Mouse (Mus musculus): Measurements from ENCODE around the gene Olfr770. TPM values are rescaled to one million over a fixed set of nuclear protein-coding genes. Genes with fewer than 3 reads are reported as not detected.
"Not testable (repeated sequence)": the region's sequence is repeated elsewhere in the genome, so short reads cannot be mapped to it uniquely, and the experiment has no call there.

Olfr770 gene
- polyA plus RNA-seq, 1 experiment, result not detected

DNA sequence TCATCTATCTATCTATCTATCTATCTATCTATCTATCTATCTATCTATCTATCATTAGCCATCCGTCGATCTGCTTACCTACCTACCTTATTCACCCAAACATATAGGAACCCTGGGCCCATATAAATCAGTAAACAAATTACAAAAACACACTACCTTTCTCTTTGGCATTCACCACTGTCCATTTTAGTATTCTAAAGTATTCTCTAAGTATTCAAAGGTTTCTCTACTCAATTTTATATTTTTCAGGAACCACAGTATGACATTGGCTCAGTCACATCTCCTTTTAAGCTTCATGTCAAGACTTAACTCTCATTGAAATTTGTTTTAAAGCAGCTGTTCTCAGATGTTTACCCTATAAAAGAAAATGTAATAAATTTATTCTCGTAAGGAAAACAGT, 23.7 kb downstream of the Olfr770 start:
- H3K79me2 ChIP-seq (ENCODE audit: control insufficient read depth, insufficient read depth), result no peaks in the 10 kb centered on the region
- H3K4me3 ChIP-seq, result no peak overlapping the region
- TF ChIP-seq E2F4 (IDR thresholded peaks at IDR 0.05; ENCODE audit: insufficient read depth) (no peak), USF1 (IDR thresholded peaks at IDR 0.05; ENCODE audit: low read depth) (no peak), MYOD1 (IDR thresholded peaks at IDR 0.05; ENCODE audit: control insufficient read depth in 1 of 3, insufficient read length in 2 of 3, low read depth in 2 of 3) (no peak), REST (IDR thresholded peaks at IDR 0.05; ENCODE audit: insufficient read depth, insufficient read length) (no peak), CEBPB (IDR thresholded peaks at IDR 0.05; ENCODE audit: insufficient read depth, poor library complexity, severe bottlenecking) (no peak), TCF3 (IDR thresholded peaks at IDR 0.05; ENCODE audit: insufficient read length, low read depth) (no peak), SRF (IDR thresholded peaks at IDR 0.05; ENCODE audit: control insufficient read depth, insufficient read length, low read depth) (no peak), POLR2A (IDR thresholded peaks at IDR 0.05; ENCODE audit: insufficient read length, low read depth) (no peak), MAX (IDR thresholded peaks at IDR 0.05; ENCODE audit: low read depth) (no peak), MYOG (IDR thresholded peaks at IDR 0.05; ENCODE audit: control insufficient read depth in 1 of 3, insufficient read depth in 1 of 3, insufficient read length in 2 of 3, low read depth in 2 of 3) (no peak)
- H3K27me3 ChIP-seq (ENCODE audit: control insufficient read depth, insufficient read depth, insufficient read length), result no peaks in the 10 kb centered on the region
- H3K36me3 ChIP-seq (ENCODE audit: control insufficient read depth, insufficient read depth), result no peaks in the 10 kb centered on the region
- no peak overlapping the region for H3ac ChIP-seq (ENCODE audit: control insufficient read depth, insufficient read length)
- no peak overlapping the region for H3K4me2 ChIP-seq (ENCODE audit: low read depth)

DNA sequence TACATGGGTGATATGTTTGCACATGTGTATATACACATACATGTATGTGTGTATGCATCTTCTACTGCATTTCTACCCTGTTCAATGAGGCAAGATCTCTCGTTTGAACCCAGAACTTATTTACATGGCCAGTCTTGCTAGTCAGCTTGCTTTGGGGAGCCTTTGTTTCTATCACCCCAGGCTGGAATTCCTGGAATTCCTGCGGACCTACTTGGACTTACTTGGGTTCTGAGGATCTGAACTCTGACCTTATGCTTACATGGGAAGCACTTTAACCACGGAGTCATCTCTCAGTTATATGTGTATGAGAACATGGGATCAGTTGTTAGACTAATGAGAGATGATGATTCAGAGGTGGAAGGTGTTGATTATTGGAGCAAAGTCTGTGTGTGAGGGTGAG, 37.6 kb downstream of the Olfr770 start:
- TF ChIP-seq TCF12 (IDR thresholded peaks at IDR 0.05; ENCODE audit: insufficient read depth, poor library complexity, severe bottlenecking), result no peak
- no peak for TF ChIP-seq CEBPB (IDR thresholded peaks at IDR 0.05; ENCODE audit: insufficient read depth, poor library complexity, severe bottlenecking)
- no peak for TF ChIP-seq POLR2AphosphoS2 (IDR thresholded peaks at IDR 0.05; ENCODE audit: insufficient read length, low read depth)
- TF ChIP-seq MAX (IDR thresholded peaks at IDR 0.05; ENCODE audit: low read depth), result no peak
- TF ChIP-seq E2F4 (IDR thresholded peaks at IDR 0.05; ENCODE audit: insufficient read depth), result no peak
- no peak for TF ChIP-seq USF1 (IDR thresholded peaks at IDR 0.05; ENCODE audit: low read depth)
- no peak for TF ChIP-seq TCF3 (IDR thresholded peaks at IDR 0.05; ENCODE audit: insufficient read length, low read depth)
- TF ChIP-seq MYOD1 (IDR thresholded peaks at IDR 0.05; ENCODE audit: control insufficient read depth in 1 of 3, insufficient read length in 2 of 3, low read depth in 2 of 3), result no peak
- no peak for TF ChIP-seq REST (IDR thresholded peaks at IDR 0.05; ENCODE audit: insufficient read depth, insufficient read length)
- no peak for TF ChIP-seq POLR2A (IDR thresholded peaks at IDR 0.05; ENCODE audit: insufficient read length, low read depth)
- TF ChIP-seq MYOG (IDR thresholded peaks at IDR 0.05; ENCODE audit: control insufficient read depth in 1 of 3, insufficient read depth in 1 of 3, insufficient read length in 2 of 3, low read depth in 2 of 3), result no peak
- TF ChIP-seq SRF (IDR thresholded peaks at IDR 0.05; ENCODE audit: control insufficient read depth, insufficient read length, low read depth), result no peak
- Histone ChIP-seq H3K27me3 (ENCODE audit: control insufficient read depth, insufficient read depth, insufficient read length) (no peaks in the 10 kb centered on the region), H3K4me2 (ENCODE audit: low read depth) (no peak overlapping the region), H3K4me3 (no peak overlapping the region), H3ac (ENCODE audit: control insufficient read depth, insufficient read length) (no peak overlapping the region), H3K36me3 (ENCODE audit: control insufficient read depth, insufficient read depth) (no peaks in the 10 kb centered on the region), H3K79me2 (ENCODE audit: control insufficient read depth, insufficient read depth) (no peaks in the 10 kb centered on the region)

DNA sequence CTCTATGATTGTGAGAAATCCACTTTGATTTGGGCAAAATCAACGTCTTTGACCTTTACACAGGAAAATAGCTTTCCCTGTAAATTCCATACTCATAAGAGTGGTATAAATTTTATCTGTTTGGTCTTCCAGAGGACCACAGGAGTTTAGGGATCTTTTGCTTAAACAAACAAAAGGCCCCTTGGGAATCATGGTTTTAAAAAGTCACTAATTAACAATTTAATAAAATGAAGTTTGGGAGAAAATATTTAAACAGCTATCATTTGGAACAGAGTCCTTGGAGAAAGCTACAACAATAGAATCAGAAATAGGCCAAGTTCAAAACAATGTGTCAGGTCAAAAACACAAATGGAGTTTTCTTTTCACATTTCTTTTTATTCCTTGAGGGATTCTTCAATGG, 39.5 kb downstream of the Olfr770 start, which contains the start of gene Olfr768:
Olfr768 (minus strand) TSS at position 101 of the 400 bp plus-strand sequence.
- Histone ChIP-seq H3K79me2 (ENCODE audit: control insufficient read depth, insufficient read depth) (no peaks in the 10 kb centered on the region), H3K4me3 (no peak within 1 kb of the TSS), H3K27me3 (ENCODE audit: control insufficient read depth, insufficient read depth, insufficient read length) (no peaks in the 10 kb centered on the region), H3K4me2 (ENCODE audit: low read depth) (no peak within 1 kb of the TSS), H3K36me3 (ENCODE audit: control insufficient read depth, insufficient read depth) (no peaks in the 10 kb centered on the region), H3ac (ENCODE audit: control insufficient read depth, insufficient read length) (no peak within 1 kb of the TSS)
- TF ChIP-seq SRF (IDR thresholded peaks at IDR 0.05; ENCODE audit: control insufficient read depth, insufficient read length, low read depth) (no peak), REST (IDR thresholded peaks at IDR 0.05; ENCODE audit: insufficient read depth, insufficient read length) (no peak), CEBPB (IDR thresholded peaks at IDR 0.05; ENCODE audit: insufficient read depth, poor library complexity, severe bottlenecking) (no peak), POLR2A (IDR thresholded peaks at IDR 0.05; ENCODE audit: insufficient read length, low read depth) (no peak), E2F4 (IDR thresholded peaks at IDR 0.05; ENCODE audit: insufficient read depth) (no peak), TCF3 (IDR thresholded peaks at IDR 0.05; ENCODE audit: insufficient read length, low read depth) (no peak), MYOG (IDR thresholded peaks at IDR 0.05; ENCODE audit: control insufficient read depth in 1 of 3, insufficient read depth in 1 of 3, insufficient read length in 2 of 3, low read depth in 2 of 3) (no peak), TCF12 (IDR thresholded peaks at IDR 0.05; ENCODE audit: insufficient read depth, poor library complexity, severe bottlenecking) (no peak), POLR2AphosphoS2 (IDR thresholded peaks at IDR 0.05; ENCODE audit: insufficient read length, low read depth) (no peak), MYOD1 (IDR thresholded peaks at IDR 0.05; ENCODE audit: control insufficient read depth in 1 of 3, insufficient read length in 2 of 3, low read depth in 2 of 3) (no peak)

DNA sequence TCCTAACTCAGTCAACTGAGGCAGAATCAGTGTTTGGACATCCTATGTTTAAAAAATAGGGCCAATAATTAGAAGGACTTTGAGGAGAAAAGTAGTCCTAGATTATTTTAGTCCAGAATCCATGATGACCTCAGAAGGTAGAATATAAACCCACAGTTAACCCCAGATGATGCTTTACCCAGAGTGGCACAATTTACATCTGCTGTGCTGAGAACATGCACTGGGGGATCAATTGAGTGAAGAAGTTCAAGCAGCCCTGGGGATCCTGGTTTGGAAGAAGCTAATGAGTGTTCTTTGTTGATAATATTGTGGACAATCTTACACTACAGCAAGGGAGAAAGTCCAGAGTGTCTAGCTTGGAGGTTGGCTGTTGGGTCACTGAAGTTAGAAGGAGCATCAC, 56.0 kb downstream of the Olfr770 start, which contains the start of gene Olfr767:
Olfr767 (minus strand) TSS at position 101 of the 400 bp plus-strand sequence.
- not testable (repeated sequence) for H3K36me3 ChIP-seq (ENCODE audit: control insufficient read depth, insufficient read depth); H3K27me3 ChIP-seq (ENCODE audit: control insufficient read depth, insufficient read depth, insufficient read length); H3K4me2 ChIP-seq (ENCODE audit: low read depth); H3K79me2 ChIP-seq (ENCODE audit: control insufficient read depth, insufficient read depth); H3ac ChIP-seq (ENCODE audit: control insufficient read depth, insufficient read length); H3K4me3 ChIP-seq

Other genes with a start within 250 kb of the Olfr770 start
- 17.9 TPM for gene Gdf11, start 247.3 kb downstream of the Olfr770 start, polyA plus RNA-seq (2012; fragmentation: generic; extraction: Trizol)
- gene Cd63, start 238.0 kb downstream of the Olfr770 start, polyA plus RNA-seq (2012; fragmentation: generic; extraction: Trizol), result 2,403 TPM
- 63.3 TPM for gene Rdh5, start 216.1 kb downstream of the Olfr770 start, polyA plus RNA-seq (2012; fragmentation: generic; extraction: Trizol)
- gene Bloc1s1, start 215.0 kb downstream of the Olfr770 start, polyA plus RNA-seq (2012; fragmentation: generic; extraction: Trizol), result 238 TPM
- gene Itga7, start 205.2 kb downstream of the Olfr770 start, polyA plus RNA-seq (2012; fragmentation: generic; extraction: Trizol), result 635 TPM
- gene Mettl7b, start 178.0 kb downstream of the Olfr770 start, polyA plus RNA-seq (2012; fragmentation: generic; extraction: Trizol), result 0.71 TPM
- not detected for gene Olfr9, start 149.6 kb downstream of the Olfr770 start, polyA plus RNA-seq (2012; fragmentation: generic; extraction: Trizol)
- gene Olfr763, start 128.2 kb downstream of the Olfr770 start, polyA plus RNA-seq (2012; fragmentation: generic; extraction: Trizol), result 0.05 TPM
- gene Olfr764-ps1, start 99.1 kb downstream of the Olfr770 start, polyA plus RNA-seq (2012; fragmentation: generic; extraction: Trizol), result 0.01 TPM
- not detected for gene Olfr765, start 89.0 kb downstream of the Olfr770 start, polyA plus RNA-seq (2012; fragmentation: generic; extraction: Trizol)
- gene Olfr766-ps1, start 70.0 kb downstream of the Olfr770 start, polyA plus RNA-seq (2012; fragmentation: generic; extraction: Trizol), result not detected
- gene Olfr767, start 56.1 kb downstream of the Olfr770 start, polyA plus RNA-seq (2012; fragmentation: generic; extraction: Trizol), result 0.04 TPM
- 0.01 TPM for gene Olfr768, start 39.6 kb downstream of the Olfr770 start, polyA plus RNA-seq (2012; fragmentation: generic; extraction: Trizol)
- gene Olfr769, start 21.1 kb downstream of the Olfr770 start, polyA plus RNA-seq (2012; fragmentation: generic; extraction: Trizol), result 0.04 TPM
- gene Olfr771, start 25.8 kb upstream of the Olfr770 start, polyA plus RNA-seq (2012; fragmentation: generic; extraction: Trizol), result not detected
- gene Olfr772, start 38.9 kb upstream of the Olfr770 start, polyA plus RNA-seq (2012; fragmentation: generic; extraction: Trizol), result not detected
- gene Olfr773, start 48.4 kb upstream of the Olfr770 start, polyA plus RNA-seq (2012; fragmentation: generic; extraction: Trizol), result not detected
- gene Olfr774, start 97.2 kb upstream of the Olfr770 start, polyA plus RNA-seq (2012; fragmentation: generic; extraction: Trizol), result not detected
- not detected for gene Olfr775, start 109.4 kb upstream of the Olfr770 start, polyA plus RNA-seq (2012; fragmentation: generic; extraction: Trizol)
- not detected for gene Olfr776, start 120.1 kb upstream of the Olfr770 start, polyA plus RNA-seq (2012; fragmentation: generic; extraction: Trizol)
- gene Olfr777, start 132.5 kb upstream of the Olfr770 start, polyA plus RNA-seq (2012; fragmentation: generic; extraction: Trizol), result not detected
- not detected for gene Olfr780, start 179.1 kb upstream of the Olfr770 start, polyA plus RNA-seq (2012; fragmentation: generic; extraction: Trizol)
- not detected for gene Olfr781, start 189.9 kb upstream of the Olfr770 start, polyA plus RNA-seq (2012; fragmentation: generic; extraction: Trizol)
- not detected for gene Olfr782, start 209.9 kb upstream of the Olfr770 start, polyA plus RNA-seq (2012; fragmentation: generic; extraction: Trizol)
- gene Olfr784, start 245.1 kb upstream of the Olfr770 start, polyA plus RNA-seq (2012; fragmentation: generic; extraction: Trizol), result 0.02 TPM